Mouse (Mus musculus) thymus, adult 2 months (tissue): ENCODE data around the gene Arpp21.

Experiments used
- CTCF ChIP-seq: fragments of 200-500 bp; IDR thresholded peaks from 2 replicates; pipeline ENCODE4 v1.5.1; 2012; ENCODE audit warnings: mild to moderate bottlenecking, control low read depth, low read length, moderate library complexity, borderline replicate concordance; ENCODE audit not compliant: control insufficient read depth, poor library complexity, insufficient read depth; ENCODE audit errors: extremely low read depth
- POLR2A ChIP-seq: fragments of 200-500 bp; IDR thresholded peaks from 2 replicates; pipeline ENCODE4 v1.6.1; 2012; ENCODE audit warnings: mild to moderate bottlenecking, low read length, control low read depth, moderate library complexity; ENCODE audit not compliant: control insufficient read depth, poor library complexity, insufficient read depth; ENCODE audit errors: extremely low read depth

DNA sequence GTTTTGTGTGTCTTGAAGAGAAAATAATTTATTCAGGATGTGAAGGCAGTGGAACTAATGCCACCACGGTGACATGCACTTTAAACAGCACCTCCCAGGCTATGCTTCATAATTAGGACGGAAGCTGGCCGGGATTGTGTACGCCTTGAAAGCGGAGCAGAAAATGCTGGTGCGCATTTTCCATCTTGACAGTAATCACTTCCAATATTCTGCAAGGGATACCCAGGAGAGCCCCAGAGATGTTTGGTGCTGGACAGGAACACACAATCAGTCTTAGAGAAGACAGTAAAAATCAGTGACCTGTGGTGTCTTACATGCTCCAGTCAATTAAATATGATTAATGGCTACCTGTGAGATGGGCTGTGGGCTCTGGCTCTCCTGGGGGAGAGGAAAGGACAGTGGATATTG, 112.3 kb downstream of the Arpp21 start:
- TF ChIP-seq CTCF = no peak
- TF ChIP-seq POLR2A = no peak
